Mouse (Mus musculus) WW6 (cell line): ENCODE data around the gene Slc35e4.
"Not testable (repeated sequence)": the region's sequence is repeated elsewhere in the genome, so short reads cannot be mapped to it uniquely, and the experiment has no call there.

Source experiments
- DNase-seq: peaks from one replicate; pipeline ENCODE4 v3.0.0-alpha.2; 2013; ENCODE audit warnings: low read depth, low spot score

The Slc35e4 gene

DNA sequence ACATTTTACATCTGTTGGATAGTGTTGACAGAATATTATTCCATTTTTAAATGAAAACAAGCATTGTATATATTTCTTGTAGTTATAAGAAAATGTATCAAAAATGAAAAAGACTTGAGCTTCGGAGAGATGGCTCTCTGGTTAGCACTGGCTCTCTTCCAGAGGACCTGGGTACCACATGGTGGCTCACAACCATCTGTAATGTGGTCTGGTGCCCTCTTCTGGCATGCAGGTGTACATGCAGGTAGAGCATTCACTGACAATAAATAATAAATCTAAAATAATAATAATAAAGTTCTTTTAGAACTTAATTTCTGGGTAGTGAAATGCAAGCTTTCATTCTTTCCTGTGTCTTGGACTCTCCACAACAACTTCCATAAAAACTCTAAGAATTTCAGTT lies 4.3 kb upstream of the Slc35e4 start:
- no peak for DNase-seq

DNA sequence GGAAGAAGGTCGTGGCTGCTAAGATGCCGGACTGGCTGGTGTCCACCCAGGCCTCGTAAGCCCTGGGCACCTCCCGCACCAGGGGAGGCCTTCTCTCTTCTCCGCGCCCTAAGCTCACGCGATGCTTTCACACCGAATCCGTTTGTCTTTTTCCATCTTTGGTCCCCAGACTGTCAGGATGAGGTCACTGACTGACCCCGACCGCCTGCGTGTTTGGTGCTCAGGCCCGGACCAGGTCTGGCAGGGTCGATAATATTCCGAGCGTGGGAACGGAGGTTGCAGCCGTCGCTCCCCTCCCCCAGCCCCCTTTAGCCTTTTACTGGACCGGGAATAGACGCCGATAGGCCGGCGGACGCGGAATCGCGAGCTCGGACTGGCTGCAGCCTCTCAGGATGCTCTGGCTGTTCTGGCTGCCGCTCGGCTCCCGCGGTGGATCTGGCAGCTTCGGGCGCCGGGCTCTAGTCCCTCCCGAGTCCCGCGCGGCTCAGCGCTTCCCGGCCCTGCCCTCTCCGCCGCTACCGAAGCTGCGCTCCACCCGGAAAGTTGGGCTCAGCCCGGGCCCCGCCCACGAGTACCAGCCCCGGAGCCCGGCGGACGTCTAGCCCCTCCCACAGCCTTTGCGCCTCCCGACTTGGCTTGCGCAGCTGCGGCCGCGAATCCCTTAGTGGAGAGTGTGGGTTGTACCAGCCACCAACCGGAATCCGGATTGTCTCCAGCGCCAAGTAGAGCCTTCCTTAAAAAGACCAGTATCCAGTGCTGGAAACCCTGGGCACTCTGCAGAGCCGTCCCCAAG lies 952 bp downstream of the Slc35e4 start:
- DNase-seq, result peak; percentile 70

DNA sequence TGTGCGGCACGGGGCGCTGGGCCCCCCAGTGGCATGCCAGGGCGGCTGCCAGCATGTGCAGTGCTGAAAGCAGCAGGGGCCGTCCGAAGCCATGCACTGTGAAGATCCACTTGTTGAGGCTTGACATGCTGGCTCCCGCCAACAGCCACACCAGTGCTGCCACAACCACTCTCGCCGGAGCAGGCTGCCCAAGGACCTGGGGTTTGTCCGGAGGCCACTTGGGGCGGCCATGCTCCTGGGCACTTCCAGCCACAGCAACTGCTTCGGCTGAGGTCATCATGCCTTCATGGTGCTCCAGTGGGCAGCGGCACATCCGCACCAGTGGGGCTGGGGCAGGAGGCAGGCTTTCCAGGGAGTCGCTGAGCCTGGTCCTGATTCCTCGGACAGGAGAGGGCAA lies 1.6 kb downstream of the Slc35e4 start:
- DNase-seq, result no peak

DNA sequence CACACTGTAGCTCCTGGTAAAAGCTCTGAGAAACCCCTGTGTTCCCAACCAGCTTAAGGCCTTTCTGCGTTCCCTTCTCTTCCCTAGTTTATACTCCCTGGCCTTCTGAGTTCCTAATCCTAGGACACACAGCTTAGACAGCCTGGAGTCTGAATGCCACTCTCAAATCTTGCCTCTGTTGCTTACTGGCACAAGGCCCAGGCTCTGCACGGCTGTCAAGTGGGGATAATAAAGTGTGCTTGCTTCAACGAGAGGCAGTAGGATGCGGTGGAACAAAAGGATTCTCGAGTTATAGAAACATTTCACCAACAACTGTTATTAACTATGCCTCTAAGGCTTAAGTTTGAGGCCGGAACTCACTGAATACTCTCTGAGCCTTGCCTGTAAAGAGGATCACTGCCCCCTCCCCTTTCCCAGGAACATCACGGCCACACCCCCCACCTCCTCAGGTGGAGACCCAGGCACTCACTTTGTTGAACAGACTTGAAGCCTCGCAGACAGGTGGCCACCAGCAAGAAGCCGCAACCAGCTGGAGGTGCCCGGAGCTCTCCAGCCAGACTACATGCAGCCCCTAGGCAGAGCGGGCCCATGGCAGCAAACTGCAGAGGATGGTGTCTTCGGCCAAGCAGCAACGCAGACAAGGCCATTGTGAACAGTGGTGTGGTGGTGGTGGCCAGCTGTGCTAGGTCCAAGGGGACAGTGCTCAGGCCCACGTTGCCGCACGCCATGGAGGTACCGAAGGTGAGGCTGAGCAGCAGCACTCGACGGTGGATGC lies 2.2 kb downstream of the Slc35e4 start:
- DNase-seq, result no peak

DNA sequence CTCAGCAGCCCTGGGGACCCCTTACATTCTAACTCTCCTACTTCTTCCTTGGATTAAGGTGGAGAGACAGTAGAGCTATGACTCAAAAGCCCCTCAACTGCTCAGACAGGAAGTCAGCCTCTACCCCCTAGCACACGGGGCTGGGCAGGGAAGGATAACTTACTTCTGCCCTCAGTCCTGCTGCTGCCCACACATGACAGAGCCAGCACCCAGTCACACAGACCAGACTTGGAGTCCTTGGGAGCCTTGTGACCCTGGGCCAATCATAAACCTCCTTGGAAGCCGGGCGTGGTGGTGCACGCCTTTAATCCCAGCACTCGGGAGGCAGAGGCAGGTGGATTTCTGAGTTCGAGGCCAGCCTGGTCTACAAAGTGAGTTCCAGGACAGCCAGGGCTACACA lies 3.0 kb downstream of the Slc35e4 start:
- not testable (repeated sequence) for DNase-seq

DNA sequence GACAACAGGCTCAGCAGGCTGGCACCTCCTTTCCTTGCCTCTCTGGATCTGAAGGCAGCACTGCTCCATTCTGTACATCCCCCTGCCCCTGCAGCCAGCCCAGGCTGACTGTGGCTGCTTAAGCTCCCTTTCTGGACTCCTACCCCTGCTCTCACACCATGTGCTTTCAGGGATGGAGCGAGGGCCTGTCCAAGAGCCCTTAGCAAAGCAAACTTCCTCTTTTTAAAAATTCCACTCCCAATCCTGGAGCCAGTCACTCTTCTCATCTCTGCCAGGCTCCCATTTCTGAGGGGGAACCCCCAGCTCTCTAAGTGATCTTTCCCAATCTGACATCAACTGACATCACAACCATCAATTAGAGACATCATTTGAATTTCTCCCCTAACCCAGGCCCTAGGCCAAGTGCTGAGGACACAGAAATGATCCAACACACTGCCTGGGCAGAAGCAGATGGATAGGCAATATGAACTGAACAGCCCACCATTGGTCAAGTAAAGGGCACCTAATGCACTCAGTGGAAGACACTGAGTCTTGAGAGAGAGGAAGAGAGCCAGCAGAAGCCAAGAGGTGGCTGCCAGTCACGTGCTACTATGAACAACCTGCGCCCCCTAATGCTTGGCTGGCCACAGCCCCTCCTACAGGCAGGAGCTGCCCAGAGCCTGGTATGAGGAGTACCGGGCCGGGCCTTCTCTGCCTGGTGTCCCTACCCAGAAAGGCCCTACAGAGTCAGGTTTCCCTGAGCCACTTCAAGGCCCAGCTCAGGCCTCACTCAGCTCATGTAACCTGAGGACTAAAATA lies 3.8 kb downstream of the Slc35e4 start:
- DNase-seq, result no peak

DNA sequence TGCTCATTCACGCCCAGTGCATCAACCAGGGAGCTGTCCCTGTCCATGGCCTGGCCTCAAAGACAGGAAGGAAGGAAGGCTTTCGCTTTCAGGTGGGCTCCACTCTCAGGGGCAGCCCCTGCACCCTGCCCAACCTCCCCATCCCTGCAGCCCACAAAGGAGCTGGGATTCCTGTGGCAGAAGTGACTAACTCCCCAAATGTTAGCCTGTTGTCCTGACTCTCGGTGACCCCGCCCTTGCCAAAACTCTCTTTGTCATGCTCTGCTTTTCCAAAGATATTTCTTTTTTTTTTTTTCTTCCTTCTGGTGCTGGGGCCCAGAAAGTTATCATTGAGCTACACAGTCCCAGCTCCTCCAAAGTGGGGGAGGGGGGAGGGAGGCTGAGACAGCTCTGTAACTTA lies 5.2 kb downstream of the Slc35e4 start:
- no peak for DNase-seq

DNA sequence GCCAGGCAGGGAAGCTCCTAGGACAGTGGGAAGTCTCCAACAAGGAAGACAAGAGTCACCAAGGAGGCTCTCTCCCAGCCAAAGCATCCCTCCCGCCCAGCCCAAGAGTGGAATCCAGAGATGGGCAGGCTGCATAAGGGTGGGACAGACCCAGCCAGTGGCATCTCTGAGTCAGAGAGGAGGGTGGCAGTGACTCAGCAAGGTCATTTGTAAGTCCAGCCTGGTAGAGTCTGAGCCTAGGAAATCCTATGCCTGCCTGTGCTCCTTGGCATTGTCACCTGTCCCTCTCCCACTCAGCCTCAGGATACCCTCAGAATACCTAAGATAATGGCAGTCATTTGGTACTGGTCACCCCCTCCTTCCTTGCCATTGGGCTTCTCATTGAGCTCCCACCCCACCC lies 9.0 kb downstream of the Slc35e4 start:
- no peak for DNase-seq

DNA sequence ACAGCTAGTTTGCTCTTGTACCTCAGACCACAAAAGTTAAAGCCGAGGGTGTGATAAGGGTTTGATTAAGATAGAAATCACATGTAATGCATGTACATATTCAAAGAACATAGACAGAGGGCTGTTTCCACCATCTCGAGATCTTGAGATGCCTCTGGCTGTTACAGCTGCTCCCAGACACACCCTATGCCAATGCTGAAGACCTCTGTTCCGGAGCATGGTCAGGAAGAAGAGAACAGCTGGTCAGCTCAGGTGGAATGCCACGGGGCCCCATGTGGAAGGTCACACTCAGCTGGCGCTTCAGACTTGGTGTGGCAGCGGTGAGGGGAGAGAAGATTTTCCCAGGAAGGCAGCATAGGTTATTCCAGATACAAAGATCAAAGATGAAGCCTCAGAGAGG lies 9.8 kb downstream of the Slc35e4 start:
- no peak for DNase-seq

DNA sequence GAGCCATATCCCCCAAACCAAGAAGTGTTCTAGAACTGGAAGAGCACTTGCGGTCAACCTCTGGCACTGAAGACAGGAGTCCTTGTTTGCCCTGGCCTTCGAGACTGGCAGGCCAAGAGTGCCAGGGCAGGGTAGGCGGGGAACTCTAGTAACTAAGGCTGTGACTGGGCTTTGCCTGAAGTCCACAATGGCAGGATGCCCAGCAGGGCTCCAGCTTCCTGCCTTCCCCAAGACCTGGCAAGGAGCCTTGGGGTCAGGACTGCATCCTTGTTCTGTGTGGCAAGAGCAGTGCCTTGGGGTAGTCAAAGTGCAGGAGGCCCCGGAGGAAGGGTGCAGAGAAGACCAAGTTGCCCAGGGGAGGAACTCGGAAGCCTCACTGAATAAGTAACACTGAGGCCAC lies 11.4 kb downstream of the Slc35e4 start:
- no peak for DNase-seq

DNA sequence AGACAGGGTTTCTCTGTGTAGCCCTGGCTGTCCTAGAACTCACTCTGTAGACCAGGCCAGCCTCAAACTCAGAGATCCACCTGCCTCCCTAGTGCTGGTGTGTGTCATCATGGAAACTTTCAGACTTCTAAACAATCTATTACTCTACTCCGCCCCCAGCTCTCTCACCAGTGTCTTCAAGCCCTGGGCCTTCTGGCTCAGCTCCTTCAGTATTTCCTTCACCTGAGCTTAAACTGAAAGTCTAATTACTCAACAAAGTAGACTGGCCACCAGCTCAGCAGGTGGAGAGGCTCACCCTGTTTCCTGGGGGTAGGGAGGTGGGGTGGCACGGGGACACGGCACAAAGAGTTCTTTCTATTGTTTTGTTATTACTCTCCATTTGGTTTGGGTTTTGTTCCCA lies 11.9 kb downstream of the Slc35e4 start:
- no peak for DNase-seq

DNA sequence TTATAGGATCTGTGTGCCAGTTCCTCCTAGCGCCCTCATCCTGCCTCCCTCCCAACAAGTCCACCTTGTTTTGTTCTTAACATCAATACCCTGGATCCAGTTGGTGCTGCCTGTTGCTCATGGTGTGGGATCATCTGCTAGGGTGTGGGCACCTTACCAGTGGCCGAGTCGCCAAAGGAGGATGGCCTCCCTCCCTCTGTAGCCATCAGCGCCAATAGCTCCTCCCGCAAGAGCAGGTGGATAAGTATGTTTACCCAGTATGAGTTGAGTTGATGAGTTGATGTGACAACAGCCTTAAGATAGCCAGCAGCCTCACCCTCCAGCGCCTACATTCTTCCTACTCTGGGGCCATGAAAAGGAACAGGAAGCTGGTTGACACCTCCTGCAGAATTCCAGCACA lies 14.2 kb downstream of the Slc35e4 start:
- DNase-seq, result no peak

DNA sequence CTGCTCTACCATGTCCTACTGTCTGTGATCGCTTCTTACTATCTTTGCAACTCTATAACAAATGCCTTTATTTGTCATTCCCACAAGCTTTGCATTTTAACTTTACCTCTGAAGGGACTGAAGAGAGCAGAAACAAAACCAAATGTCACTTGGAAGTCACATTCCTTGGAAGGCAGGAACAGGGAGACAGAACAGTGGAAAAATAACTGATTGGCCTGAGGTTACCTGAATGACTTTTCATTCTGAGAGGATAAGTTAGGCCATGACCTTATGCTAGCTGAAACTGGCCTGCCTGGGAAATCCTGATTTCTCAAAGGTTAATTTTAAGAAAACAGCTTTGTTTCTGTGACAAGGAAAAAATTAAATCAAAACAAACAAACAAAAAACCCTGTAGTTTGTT lies 18.5 kb downstream of the Slc35e4 start:
- no peak for DNase-seq

DNA sequence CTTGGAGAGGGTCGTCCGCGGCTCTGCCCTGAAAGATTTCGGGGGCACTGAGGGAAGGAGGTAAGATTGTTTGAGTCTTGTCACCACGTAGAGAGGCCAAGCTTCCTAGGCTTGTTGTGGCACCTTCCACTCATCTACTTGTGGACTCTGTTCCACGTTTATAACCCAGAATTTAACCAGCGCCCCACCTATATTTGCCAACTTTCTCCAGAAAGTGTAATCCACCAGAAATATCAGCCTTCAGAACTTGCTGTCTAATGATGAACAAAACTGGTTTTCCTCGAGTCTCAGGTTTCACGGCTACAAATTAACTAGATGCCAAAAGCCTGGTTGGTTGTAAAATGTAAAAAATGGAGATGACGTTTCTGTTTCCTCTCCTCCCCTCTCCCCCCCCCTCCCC lies 19.0 kb downstream of the Slc35e4 start:
- no peak for DNase-seq

DNA sequence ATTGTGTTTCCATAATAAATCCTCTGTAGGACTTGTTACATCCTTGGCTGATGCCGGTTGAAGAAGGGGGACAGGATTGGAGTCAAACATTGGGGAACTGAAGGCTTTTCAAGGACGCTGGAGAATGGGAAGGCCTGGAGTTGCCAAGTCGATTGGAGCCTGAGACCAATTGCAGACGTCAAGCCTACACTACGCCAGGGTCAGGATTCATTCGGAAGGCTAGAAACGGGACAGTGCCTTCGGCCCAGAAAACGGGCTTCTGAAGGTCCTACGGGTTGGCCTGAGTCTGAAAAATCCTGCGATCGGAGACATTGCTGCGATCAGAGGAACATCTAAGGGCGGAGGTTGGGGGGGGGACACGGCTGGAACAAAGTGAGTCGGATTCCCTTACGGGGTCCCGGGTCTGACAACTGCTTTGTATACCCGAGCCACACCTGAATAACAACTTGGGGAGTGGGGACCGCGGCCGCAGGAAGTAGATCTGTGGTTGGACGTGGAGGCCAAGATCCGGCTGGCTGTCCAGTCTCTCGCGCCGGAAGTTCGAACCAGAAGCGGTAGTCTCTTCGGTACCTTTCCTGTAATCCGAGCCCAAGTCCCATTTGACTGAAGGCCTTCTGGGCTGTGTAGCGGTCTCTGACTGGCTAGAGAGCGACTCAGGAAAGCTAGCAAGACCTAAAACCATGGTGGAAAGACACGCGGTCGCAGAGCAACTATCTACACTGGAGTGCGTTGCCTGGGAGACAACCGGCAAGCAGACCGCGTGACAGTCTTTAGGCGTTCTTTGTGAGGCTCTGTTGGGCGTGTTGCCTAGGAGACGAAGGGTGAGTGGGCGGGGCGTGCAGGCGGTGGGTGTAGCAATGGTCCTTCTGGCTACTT lies 19.8 kb downstream of the Slc35e4 start, which contains the start of the genes 4921536K21Rik and Dusp18:
Gene 4921536K21Rik (minus strand): TSS at position 693 of the 876 bp plus-strand sequence.
Gene Dusp18 (plus strand): TSS at position 835 of the 876 bp plus-strand sequence.
- peak; percentile 94 for DNase-seq

DNA sequence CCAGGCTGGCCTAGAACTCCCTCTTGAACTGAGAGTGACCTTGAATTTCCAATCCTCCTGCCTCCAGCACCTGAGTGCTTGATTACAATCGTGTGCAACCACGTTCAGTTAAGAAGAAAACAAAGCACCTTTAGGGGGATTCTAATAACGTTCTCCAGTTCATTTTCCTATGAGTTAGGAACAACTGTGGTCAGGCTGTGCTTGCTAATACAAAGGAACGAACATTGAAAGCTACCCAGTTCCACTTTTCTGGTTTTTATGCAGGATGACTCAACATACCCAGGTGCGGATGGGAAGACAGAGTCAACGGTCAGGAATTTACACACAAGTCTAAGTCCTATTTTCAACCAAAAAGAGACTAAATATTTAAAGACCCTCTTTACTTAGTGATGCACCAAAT lies 20.5 kb downstream of the Slc35e4 start:
- DNase-seq, result no peak

DNA sequence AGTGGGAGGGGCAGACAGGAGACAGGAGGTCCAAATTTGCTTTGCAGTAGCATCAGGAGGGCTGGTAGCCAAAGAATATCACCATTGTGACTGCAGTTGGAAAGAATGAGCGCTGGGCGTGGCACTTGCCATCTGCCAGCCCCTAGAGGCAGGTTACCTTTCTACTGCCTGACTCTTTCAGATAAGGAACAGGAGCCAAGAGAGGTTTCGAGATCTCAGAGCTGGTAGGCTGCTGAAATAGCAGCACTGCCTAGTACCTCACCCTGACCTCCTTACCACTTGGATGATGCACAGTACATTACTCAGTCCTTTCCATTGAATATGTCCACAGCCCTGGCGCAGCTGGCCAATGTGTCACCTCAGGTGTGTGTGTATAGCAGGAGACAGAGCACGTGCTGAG lies 27.1 kb downstream of the Slc35e4 start:
- DNase-seq, result no peak

DNA sequence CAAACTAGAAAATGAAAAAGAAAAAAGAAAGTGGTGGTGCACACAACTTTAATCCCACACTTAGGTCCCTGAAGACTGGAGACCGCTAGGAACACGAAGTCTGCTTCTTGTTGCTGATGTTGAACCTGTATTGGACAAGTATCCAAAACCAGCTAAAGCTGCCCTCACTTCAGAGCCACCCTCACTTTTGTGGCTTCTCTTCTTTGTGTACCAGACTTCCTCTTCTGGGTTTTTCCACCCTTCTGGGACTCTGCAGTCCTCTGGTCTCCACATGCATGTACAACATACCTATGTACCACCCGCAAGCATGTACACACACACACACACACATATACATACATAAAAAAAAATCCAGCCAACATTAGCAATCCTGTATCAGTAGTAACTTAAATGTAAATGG lies 30.8 kb downstream of the Slc35e4 start:
- DNase-seq, result no peak

DNA sequence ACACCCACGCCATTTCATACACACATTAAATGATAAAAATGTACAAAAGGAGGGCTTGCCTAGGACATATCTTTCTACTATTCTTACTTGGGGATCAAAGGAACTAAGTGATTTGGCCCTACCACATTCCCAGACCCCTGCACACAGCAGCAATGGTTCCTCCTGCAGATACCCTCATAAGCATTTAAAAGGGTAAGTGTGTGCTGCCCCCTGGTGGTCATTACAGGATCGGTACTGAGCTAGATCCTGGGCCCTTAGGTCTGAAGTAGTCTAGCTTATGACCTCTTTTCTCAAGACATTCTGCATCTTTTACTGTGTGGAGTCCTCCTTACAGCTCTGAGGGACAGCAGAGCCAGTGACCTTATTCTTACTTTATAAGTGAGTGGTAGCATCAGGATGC lies 34.6 kb downstream of the Slc35e4 start:
- peak; percentile 77 for DNase-seq

DNA sequence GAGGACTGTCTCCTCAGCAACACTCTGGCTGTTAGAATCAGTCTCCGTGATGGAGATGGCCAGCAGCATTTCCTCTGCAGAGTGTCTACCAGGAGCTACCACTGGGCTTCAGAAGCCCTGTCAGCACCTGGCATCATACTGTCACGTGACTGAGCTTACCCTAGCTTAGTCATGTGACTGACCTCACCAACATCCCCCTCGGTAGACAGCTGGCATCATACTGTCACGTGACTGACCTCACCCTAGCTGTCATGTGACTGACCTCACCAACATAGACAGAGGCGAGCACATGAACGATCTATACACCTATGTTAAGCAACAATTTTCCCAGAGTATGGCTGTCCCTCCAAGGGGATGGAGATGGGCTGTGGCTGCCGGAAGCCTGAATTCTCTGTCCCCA lies 35.8 kb downstream of the Slc35e4 start:
- DNase-seq, result no peak

DNA sequence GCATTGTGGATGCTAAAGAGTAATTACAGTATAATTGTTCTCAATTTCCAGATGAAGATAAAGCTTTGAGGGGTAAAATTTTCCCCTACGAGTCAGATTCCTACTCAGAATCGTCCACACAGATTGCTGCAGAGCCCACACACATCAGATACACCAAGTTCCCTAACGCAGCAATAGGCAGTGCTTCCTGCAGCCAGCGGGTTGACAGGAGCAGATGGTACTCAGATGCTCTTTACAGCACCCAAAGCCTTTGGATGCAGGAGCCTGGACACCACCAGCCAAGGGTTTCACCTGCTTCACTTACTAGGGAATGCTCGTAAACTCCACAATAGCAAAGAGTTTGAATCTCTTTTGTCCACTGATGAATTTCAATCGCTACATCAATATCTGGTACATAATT lies 38.0 kb downstream of the Slc35e4 start:
- DNase-seq, result no peak
